Mouse (Mus musculus): ENCODE data around the gene Miga1. TPM values are rescaled to one million over a fixed set of nuclear protein-coding genes. Genes with fewer than 3 reads are reported as not detected.

The Miga1 gene
- total and polyA plus RNA-seq, 3 experiments: 26.6 to 59.3 (median 28.6) TPM

DNA sequence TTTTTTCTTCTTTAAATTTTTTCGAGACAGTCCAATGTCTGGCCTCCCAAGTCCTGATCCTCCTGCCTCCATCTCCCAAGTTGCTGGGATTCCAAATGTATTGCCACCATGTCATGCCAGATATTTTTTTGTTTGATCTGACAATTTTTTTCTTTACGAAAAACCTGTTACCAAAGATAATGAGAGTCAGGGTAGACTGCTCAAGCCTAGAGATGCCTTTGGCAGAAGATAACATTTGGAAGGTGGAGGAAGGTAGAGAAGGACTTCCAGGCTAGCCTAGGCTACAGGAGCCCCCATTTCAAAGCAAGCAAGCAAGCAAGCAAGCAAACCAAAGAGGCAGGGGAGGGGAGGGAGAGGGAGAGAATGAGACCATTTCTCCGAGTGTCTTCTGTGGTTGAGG lies 7.0 kb upstream of the Miga1 start:
- Histone ChIP-seq H3K9me3 (replicated peaks) (no peaks in the 10 kb centered on the region), H3K36me3 (replicated peaks) (peaks cover 28% of the 10 kb centered on the region), H3K4me1 (ENCODE audit: insufficient read depth, low read depth, low read length) (peaks cover 38% of the 10 kb centered on the region), H3K4me3 (ENCODE audit: low read depth, low read length) (peak overlapping the region; percentile 88), H3K27me3 (ENCODE audit: insufficient read depth, low read length) (no peaks in the 10 kb centered on the region)
- ATAC-seq (ENCODE audit: extremely low read depth, insufficient number of reproducible peaks, low FRiP score, poor library complexity, severe bottlenecking) (peak; percentile 36; the same call in 1 of the 2 replicates), DNase-seq (ENCODE audit: low spot score) (no peak)
- TF ChIP-seq GATA2 (IDR thresholded peaks at IDR 0.05; ENCODE audit: borderline replicate concordance, low read depth, low read length) (no peak), TAL1 (conservative IDR thresholded peaks at IDR 0.05; ENCODE audit: low read depth, low read length) (no peak), CTCF (IDR thresholded peaks at IDR 0.05; ENCODE audit: low read depth, low read length) (no peak), POLR2AphosphoS5 (IDR thresholded peaks at IDR 0.05; ENCODE audit: insufficient replicate concordance, low read depth, low read length) (no peak), GATA1 (IDR thresholded peaks at IDR 0.05; ENCODE audit: borderline replicate concordance, low read length) (no peak)

GRCm38 (mm10) chr3:152346633-152347141 lies 6.5 kb upstream of the Miga1 start:
- ATAC-seq (ENCODE audit: extremely low read depth, insufficient number of reproducible peaks, low FRiP score, poor library complexity, severe bottlenecking): no peak
- peaks cover 39% of the 10 kb centered on the region for H3K4me1 ChIP-seq (ENCODE audit: insufficient read depth, low read depth, low read length)
- H3K27me3 ChIP-seq (ENCODE audit: insufficient read depth, low read length): no peaks in the 10 kb centered on the region
- peak overlapping the region; percentile 88 for H3K4me3 ChIP-seq (ENCODE audit: low read depth, low read length)
- peaks cover 25% of the 10 kb centered on the region for H3K36me3 ChIP-seq (replicated peaks)
- no peak for TF ChIP-seq GATA1 (IDR thresholded peaks at IDR 0.05; ENCODE audit: borderline replicate concordance, low read length)
- TF ChIP-seq POLR2AphosphoS5 (IDR thresholded peaks at IDR 0.05; ENCODE audit: insufficient replicate concordance, low read depth, low read length): no peak
- TF ChIP-seq TAL1 (conservative IDR thresholded peaks at IDR 0.05; ENCODE audit: low read depth, low read length): no peak
- TF ChIP-seq CTCF (IDR thresholded peaks at IDR 0.05; ENCODE audit: low read depth, low read length): no peak
- H3K9me3 ChIP-seq (replicated peaks): no peaks in the 10 kb centered on the region
- DNase-seq (ENCODE audit: low spot score): no peak

GRCm38 (mm10) chr3:152345732-152346632 lies 5.8 kb upstream of the Miga1 start, which contains the start of gene Usp33:
Usp33 (plus strand) TSS chr3:152346478.
- peak; percentile 92 for ATAC-seq (ENCODE audit: extremely low read depth, insufficient number of reproducible peaks, low FRiP score, poor library complexity, severe bottlenecking)

DNA sequence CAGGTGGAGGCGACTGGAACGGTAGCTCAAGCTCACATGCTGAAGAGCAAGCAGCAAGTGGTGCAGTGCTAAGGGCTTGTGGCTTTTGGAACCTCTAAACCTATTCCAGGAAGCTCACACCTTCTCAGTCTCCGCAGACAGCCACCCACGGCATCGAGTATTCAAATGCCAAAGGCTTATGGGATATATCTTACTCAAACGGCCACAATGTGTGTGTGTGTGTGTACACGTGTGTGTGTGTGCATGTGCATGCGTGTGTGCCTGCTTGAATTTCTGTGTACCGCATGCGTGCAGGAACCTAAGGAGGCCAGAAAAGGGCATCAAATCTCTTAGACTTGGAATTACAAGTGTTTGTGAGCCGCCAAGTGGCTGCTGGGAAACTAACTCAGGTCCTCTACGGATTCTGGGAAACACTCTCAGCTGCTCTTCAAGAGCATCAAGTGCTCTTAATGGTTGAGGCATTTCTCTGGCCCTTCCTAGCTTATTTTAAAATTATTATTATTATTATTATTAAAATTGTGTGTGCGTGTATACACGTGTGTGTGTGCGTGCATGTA lies 2.8 kb upstream of the Miga1 start:
- H3K4me1 ChIP-seq (ENCODE audit: insufficient read depth, low read depth, low read length): peaks cover 24% of the 10 kb centered on the region
- peaks cover 7% of the 10 kb centered on the region for H3K36me3 ChIP-seq (replicated peaks)

More at GRCm38 (mm10) chr3:152345732-152346632, 5.8 kb upstream of the Miga1 start, which contains the start of gene Usp33:
- Histone ChIP-seq H3K4me3 (ENCODE audit: low read depth, low read length) (peak within 1 kb of the TSS; percentile 88), H3K27me3 (ENCODE audit: insufficient read depth, low read length) (no peaks in the 10 kb centered on the region), H3K4me1 (ENCODE audit: insufficient read depth, low read depth, low read length) (peaks cover 34% of the 10 kb centered on the region), H3K36me3 (replicated peaks) (peaks cover 20% of the 10 kb centered on the region), H3K9me3 (replicated peaks) (no peaks in the 10 kb centered on the region)
- peak; percentile 90 for DNase-seq (ENCODE audit: low spot score)
- TF ChIP-seq CTCF (IDR thresholded peaks at IDR 0.05; ENCODE audit: low read depth, low read length): no peak
- TF ChIP-seq POLR2AphosphoS5 (IDR thresholded peaks at IDR 0.05; ENCODE audit: insufficient replicate concordance, low read depth, low read length): no peak
- no peak for TF ChIP-seq GATA1 (IDR thresholded peaks at IDR 0.05; ENCODE audit: borderline replicate concordance, low read length)
- TF ChIP-seq TAL1 (conservative IDR thresholded peaks at IDR 0.05; ENCODE audit: low read depth, low read length): no peak

DNA sequence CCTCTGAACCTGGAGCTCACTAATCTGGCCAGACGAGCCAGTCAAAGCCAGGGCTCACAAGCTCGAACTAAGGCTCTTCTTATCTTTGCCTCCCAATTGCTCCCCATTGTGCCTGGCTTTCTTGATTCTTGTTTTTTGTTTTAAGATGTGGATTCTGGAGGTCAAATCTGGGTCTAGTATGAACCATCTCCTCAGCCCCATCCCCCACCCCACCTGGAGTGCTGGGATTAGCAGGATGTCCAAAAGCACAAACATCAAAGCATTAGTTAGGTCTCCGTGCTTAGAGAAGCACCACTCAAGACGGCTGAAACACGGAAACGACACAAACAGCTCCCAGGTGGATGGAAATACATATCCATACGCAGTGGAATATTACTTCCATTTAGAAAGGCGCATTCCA lies 4.1 kb downstream of the Miga1 start:
- DNase-seq (ENCODE audit: low spot score) (no peak), ATAC-seq (ENCODE audit: extremely low read depth, insufficient number of reproducible peaks, low FRiP score, poor library complexity, severe bottlenecking) (no peak)
- no peak overlapping the region for H3K4me3 ChIP-seq (ENCODE audit: low read depth, low read length)
- TF ChIP-seq POLR2AphosphoS5 (IDR thresholded peaks at IDR 0.05; ENCODE audit: insufficient replicate concordance, low read depth, low read length): no peak
- TF ChIP-seq GATA2 (IDR thresholded peaks at IDR 0.05; ENCODE audit: borderline replicate concordance, low read depth, low read length): no peak
- no peak for TF ChIP-seq GATA1 (IDR thresholded peaks at IDR 0.05; ENCODE audit: borderline replicate concordance, low read length)
- TF ChIP-seq CTCF (IDR thresholded peaks at IDR 0.05; ENCODE audit: low read depth, low read length): no peak
- no peak for TF ChIP-seq TAL1 (conservative IDR thresholded peaks at IDR 0.05; ENCODE audit: low read depth, low read length)
- no peaks in the 10 kb centered on the region for H3K27me3 ChIP-seq (ENCODE audit: insufficient read depth, low read length)
- no peaks in the 10 kb centered on the region for H3K9me3 ChIP-seq (replicated peaks)
- peaks cover 8% of the 10 kb centered on the region for H3K4me1 ChIP-seq (ENCODE audit: insufficient read depth, low read depth, low read length)
- H3K36me3 ChIP-seq (replicated peaks): peaks cover 59% of the 10 kb centered on the region

More for the DNA sequence above, 2.8 kb upstream of the Miga1 start:
- Histone ChIP-seq H3K4me3 (ENCODE audit: low read depth, low read length) (no peak overlapping the region), H3K27me3 (ENCODE audit: insufficient read depth, low read length) (no peaks in the 10 kb centered on the region), H3K9me3 (replicated peaks) (no peaks in the 10 kb centered on the region)
- no peak for DNase-seq (ENCODE audit: low spot score)
- no peak for ATAC-seq (ENCODE audit: extremely low read depth, insufficient number of reproducible peaks, low FRiP score, poor library complexity, severe bottlenecking)
- TF ChIP-seq GATA1 (IDR thresholded peaks at IDR 0.05; ENCODE audit: borderline replicate concordance, low read length) (no peak), GATA2 (IDR thresholded peaks at IDR 0.05; ENCODE audit: borderline replicate concordance, low read depth, low read length) (no peak), TAL1 (conservative IDR thresholded peaks at IDR 0.05; ENCODE audit: low read depth, low read length) (no peak), CTCF (IDR thresholded peaks at IDR 0.05; ENCODE audit: low read depth, low read length) (no peak), POLR2AphosphoS5 (IDR thresholded peaks at IDR 0.05; ENCODE audit: insufficient replicate concordance, low read depth, low read length) (no peak)

GRCm38 (mm10) chr3:152333641-152334040 lies 6.6 kb downstream of the Miga1 start:
- Histone ChIP-seq H3K9me3 (replicated peaks) (no peaks in the 10 kb centered on the region), H3K27me3 (ENCODE audit: insufficient read depth, low read length) (no peaks in the 10 kb centered on the region), H3K36me3 (replicated peaks) (peaks cover 56% of the 10 kb centered on the region), H3K4me3 (ENCODE audit: low read depth, low read length) (no peak overlapping the region), H3K4me1 (ENCODE audit: insufficient read depth, low read depth, low read length) (no peaks in the 10 kb centered on the region)
- ATAC-seq (ENCODE audit: extremely low read depth, insufficient number of reproducible peaks, low FRiP score, poor library complexity, severe bottlenecking) (no peak), DNase-seq (ENCODE audit: low spot score) (no peak)
- TF ChIP-seq GATA1 (IDR thresholded peaks at IDR 0.05; ENCODE audit: borderline replicate concordance, low read length) (no peak), POLR2AphosphoS5 (IDR thresholded peaks at IDR 0.05; ENCODE audit: insufficient replicate concordance, low read depth, low read length) (no peak), CTCF (IDR thresholded peaks at IDR 0.05; ENCODE audit: low read depth, low read length) (no peak)

All from G1E (cell line).